Mouse (Mus musculus): ENCODE measurements around the gene Rhob.

- TF ChIP-seq CTCF (IDR thresholded peaks at IDR 0.05; ENCODE audit: control insufficient read depth, insufficient read depth, insufficient read length) (no peak), FOSL1 (IDR thresholded peaks at IDR 0.05; ENCODE audit: insufficient read depth, low read length, poor library complexity, severe bottlenecking) (no peak), MAX (IDR thresholded peaks at IDR 0.05) (no peak), CEBPB (IDR thresholded peaks at IDR 0.05; ENCODE audit: low read depth) (no peak), MYOD1 (IDR thresholded peaks at IDR 0.05; ENCODE audit: control insufficient read depth, insufficient read length, low read depth) (no peak)
Observed at GRCm38 (mm10) chr12:8464961-8465360, 34.8 kb downstream of the Rhob start.
